11 mouse cellular contexts compared by ENCODE assay signal in genomic region chr9:121666957-121667630, GRCm38 (mm10). TPM values are rescaled to one million over a fixed set of nuclear protein-coding genes. Genes with fewer than 3 reads are reported as not detected.
DNase-seq lines count a peak whose midpoint lies in the region; ATAC-seq lines count a peak whose summit lies in the region.
"Had no signal": no experiment of that assay in that cellular context is flagged by ENCODE, and none has a peak within 500 bp of the region (broad histone marks: within the 10 kb centered on the region; RNA-seq: fewer than 3 reads in every experiment).

No protein-coding gene starts in this region.

- no peak for ATAC-seq in forebrain, embryonic 11.5 days (replicated peaks; ENCODE audit: low FRiP score)
- ATAC-seq in midbrain, embryonic 12.5 days (ENCODE audit: low FRiP score, low read depth), result no peak
- ATAC-seq in midbrain, embryonic 15.5 days (replicated peaks), result no peak
- ATAC-seq in hindbrain, embryonic 15.5 days (ENCODE audit: low FRiP score, low read depth), result 0 out of 2 replicates have a peak, but pooled peaks have one; percentile 21

- H3K27me3 ChIP-seq in forebrain, embryonic 10.5 days (ENCODE audit: poor library complexity, severe bottlenecking), result peaks cover 58% of the 10 kb centered on the region
- H3K27me3 ChIP-seq in forebrain, embryonic 11.5 days (ENCODE audit: control insufficient read depth, insufficient read depth, low read length), result peaks cover 2% of the 10 kb centered on the region
- H3K27me3 ChIP-seq in midbrain, embryonic 12.5 days, result peaks cover 38% of the 10 kb centered on the region
- 0 out of 2 replicates have a peak, but pooled peaks cover 6% of the 10 kb centered on the region for H3K27me3 ChIP-seq in midbrain, embryonic 15.5 days (replicated peaks)
- no peaks in the 10 kb centered on the region for H3K27me3 ChIP-seq in hindbrain, embryonic 15.5 days

- H3K4me2 ChIP-seq in forebrain, embryonic 11.5 days (ENCODE audit: low read depth, low read length, severe bottlenecking), result no peak overlapping the region
- no peak overlapping the region for H3K4me2 ChIP-seq in midbrain, embryonic 12.5 days (replicated peaks)
- no peak overlapping the region for H3K4me2 ChIP-seq in midbrain, embryonic 15.5 days
- H3K4me2 ChIP-seq in hindbrain, embryonic 15.5 days, result no peak overlapping the region
- H3K4me2 ChIP-seq: heart, embryonic 13.5 days; liver, embryonic 13.5 days had no signal

- 77% methylated on average over 16 of the region's 16 CpGs for WGBS in forebrain, embryonic 10.5 days
- 76% methylated on average over 16 of the region's 16 CpGs for WGBS in forebrain, embryonic 11.5 days
- 75% methylated on average over 16 of the region's 16 CpGs for WGBS in midbrain, embryonic 12.5 days
- 63% methylated on average over 16 of the region's 16 CpGs for WGBS in midbrain, embryonic 15.5 days
- 53% methylated on average over 16 of the region's 16 CpGs for WGBS in hindbrain, embryonic 15.5 days

- no peak overlapping the region for H3K9ac ChIP-seq in forebrain, embryonic 11.5 days (ENCODE audit: low read length)
- H3K9ac ChIP-seq in midbrain, embryonic 12.5 days (replicated peaks), result no peak overlapping the region; the same call in 1 of the 2 replicates
- no peak overlapping the region for H3K9ac ChIP-seq in midbrain, embryonic 15.5 days
- no peak overlapping the region for H3K9ac ChIP-seq in hindbrain, embryonic 15.5 days
- H3K9ac ChIP-seq: heart, embryonic 13.5 days; liver, embryonic 13.5 days had no signal

- no peak overlapping the region for H3K4me3 ChIP-seq in forebrain, embryonic 10.5 days
- H3K4me3 ChIP-seq in forebrain, embryonic 11.5 days (ENCODE audit: low read depth, low read length), result no peak overlapping the region
- no peak overlapping the region for H3K4me3 ChIP-seq in midbrain, embryonic 12.5 days
- H3K4me3 ChIP-seq in midbrain, embryonic 15.5 days, result no peak overlapping the region
- no peak overlapping the region for H3K4me3 ChIP-seq in hindbrain, embryonic 15.5 days
- H3K4me3 ChIP-seq: heart, embryonic 13.5 days; liver, embryonic 13.5 days had no signal

- no peak for DNase-seq in forebrain, embryonic 10.5 days (ENCODE audit: extremely low spot score, low spot score)
- DNase-seq in forebrain, embryonic 11.5 days (ENCODE audit: low spot score), result no peak
- peak; percentile 71 for DNase-seq in right cerebral cortex, postnatal 25 days
- no peak for DNase-seq in ovary, postnatal 10 days (ENCODE audit: low spot score)
- no peak for DNase-seq in urinary bladder, adult 2 months (ENCODE audit: low spot score)
- DNase-seq: liver, embryonic 13.5 days had no signal

- peaks cover 28% of the 10 kb centered on the region for H3K4me1 ChIP-seq in forebrain, embryonic 10.5 days
- H3K4me1 ChIP-seq in forebrain, embryonic 11.5 days (replicated peaks; ENCODE audit: control insufficient read depth, insufficient read depth, low read length), result no peaks in the 10 kb centered on the region
- H3K4me1 ChIP-seq in midbrain, embryonic 12.5 days, result peaks cover 23% of the 10 kb centered on the region
- peaks cover 11% of the 10 kb centered on the region for H3K4me1 ChIP-seq in midbrain, embryonic 15.5 days
- peaks cover 21% of the 10 kb centered on the region for H3K4me1 ChIP-seq in hindbrain, embryonic 15.5 days (replicated peaks)

- no peaks in the 10 kb centered on the region for H3K9me3 ChIP-seq in forebrain, embryonic 10.5 days
- no peaks in the 10 kb centered on the region for H3K9me3 ChIP-seq in forebrain, embryonic 11.5 days (ENCODE audit: control insufficient read depth, low read length)
- no peaks in the 10 kb centered on the region for H3K9me3 ChIP-seq in midbrain, embryonic 12.5 days
- no peaks in the 10 kb centered on the region for H3K9me3 ChIP-seq in midbrain, embryonic 15.5 days
- no peaks in the 10 kb centered on the region for H3K9me3 ChIP-seq in hindbrain, embryonic 15.5 days
- H3K9me3 ChIP-seq: heart, embryonic 13.5 days; liver, embryonic 13.5 days had no signal

- no peaks in the 10 kb centered on the region for H3K36me3 ChIP-seq in forebrain, embryonic 10.5 days (replicated peaks)
- no peaks in the 10 kb centered on the region for H3K36me3 ChIP-seq in forebrain, embryonic 11.5 days (ENCODE audit: control insufficient read depth, insufficient read depth, low read length)
- H3K36me3 ChIP-seq in midbrain, embryonic 12.5 days, result no peaks in the 10 kb centered on the region
- H3K36me3 ChIP-seq in midbrain, embryonic 15.5 days (replicated peaks), result no peaks in the 10 kb centered on the region
- H3K36me3 ChIP-seq in hindbrain, embryonic 15.5 days, result no peaks in the 10 kb centered on the region
- H3K36me3 ChIP-seq: heart, embryonic 13.5 days; liver, embryonic 13.5 days had no signal

- peak overlapping the region; percentile 15; the same call in 1 of the 2 replicates for H3K27ac ChIP-seq in forebrain, embryonic 10.5 days
- no peak overlapping the region for H3K27ac ChIP-seq in forebrain, embryonic 11.5 days (ENCODE audit: low read depth, low read length)
- H3K27ac ChIP-seq in midbrain, embryonic 12.5 days (replicated peaks), result 0 out of 2 replicates have a peak overlapping the region, but pooled peaks have one; percentile 6
- H3K27ac ChIP-seq in midbrain, embryonic 15.5 days, result no peak overlapping the region; the same call in 1 of the 2 replicates
- 0 out of 2 replicates have a peak overlapping the region, but pooled peaks have one; percentile 14 for H3K27ac ChIP-seq in hindbrain, embryonic 15.5 days (replicated peaks)
- H3K27ac ChIP-seq: heart, embryonic 13.5 days; liver, embryonic 13.5 days had no signal

RNA-seq across cellular contexts. Expression of gene Vipr1, which starts 24.6 kb away (rescaled TPM):
- polyA plus RNA-seq in forebrain, embryonic 10.5 days (2016; fragmentation: Nextera tagmentation; extraction: Ambion mirVana), result 0.27 and 0.33 TPM in 2 replicates
- polyA plus RNA-seq in forebrain, embryonic 11.5 days (2014; fragmentation: Nextera tagmentation; extraction: Ambion mirVana), result 0.59 and 0.76 TPM in 2 replicates
- polyA plus RNA-seq in midbrain, embryonic 12.5 days (2016; fragmentation: Nextera tagmentation; extraction: Ambion mirVana), result 0.18 and 0.26 TPM in 2 replicates
- polyA plus RNA-seq in midbrain, embryonic 15.5 days (2015; fragmentation: Nextera tagmentation; extraction: Ambion mirVana), result 0.14 and 0.15 TPM in 2 replicates
- polyA plus RNA-seq in hindbrain, embryonic 15.5 days (2015; fragmentation: Nextera tagmentation; extraction: Ambion mirVana), result 0.30 and 0.43 TPM in 2 replicates
- 2.6 and 3.0 TPM in 2 replicates for polyA plus RNA-seq in urinary bladder, adult 2 months (2012; rRNA removed)
- polyA plus RNA-seq: kidney, embryonic 14.5 days had no signal

RNA-seq across cellular contexts. Expression of gene Lyzl4, which starts 25.2 kb away (rescaled TPM):
- polyA plus RNA-seq in forebrain, embryonic 10.5 days (2016; fragmentation: Nextera tagmentation; extraction: Ambion mirVana), result not detected in 2 replicates
- polyA plus RNA-seq in forebrain, embryonic 11.5 days (2014; fragmentation: Nextera tagmentation; extraction: Ambion mirVana), result not detected in 2 replicates
- not detected in 2 replicates for polyA plus RNA-seq in midbrain, embryonic 12.5 days (2016; fragmentation: Nextera tagmentation; extraction: Ambion mirVana)
- 0.18 and 0.27 TPM in 2 replicates for polyA plus RNA-seq in midbrain, embryonic 15.5 days (2015; fragmentation: Nextera tagmentation; extraction: Ambion mirVana)
- 0.26 TPM in 1 of 2 replicates, not detected in the other for polyA plus RNA-seq in hindbrain, embryonic 15.5 days (2015; fragmentation: Nextera tagmentation; extraction: Ambion mirVana)
- 0.63 and 0.73 TPM in 2 replicates for polyA plus RNA-seq in urinary bladder, adult 2 months (2012; rRNA removed)
- polyA plus RNA-seq: heart, embryonic 13.5 days had no signal

RNA-seq across cellular contexts. Expression of gene Sec22c, which starts 38.2 kb away (rescaled TPM):
- polyA plus RNA-seq in forebrain, embryonic 10.5 days (2016; fragmentation: Nextera tagmentation; extraction: Ambion mirVana), result 15.3 and 18.6 TPM in 2 replicates
- polyA plus RNA-seq in forebrain, embryonic 11.5 days (2014; fragmentation: Nextera tagmentation; extraction: Ambion mirVana), result 17.5 and 19.6 TPM in 2 replicates
- polyA plus RNA-seq in midbrain, embryonic 12.5 days (2016; fragmentation: Nextera tagmentation; extraction: Ambion mirVana), result 25.9 and 29.5 TPM in 2 replicates
- polyA plus RNA-seq in midbrain, embryonic 15.5 days (2015; fragmentation: Nextera tagmentation; extraction: Ambion mirVana), result 36.9 and 39.4 TPM in 2 replicates
- polyA plus RNA-seq in hindbrain, embryonic 15.5 days (2015; fragmentation: Nextera tagmentation; extraction: Ambion mirVana), result 30.3 and 32.8 TPM in 2 replicates
- 4.3 and 5.0 TPM in 2 replicates for polyA plus RNA-seq in urinary bladder, adult 2 months (2012; rRNA removed)

RNA-seq across cellular contexts. Expression of gene Ss18l2, which starts 43.0 kb away (rescaled TPM):
- 85.3 and 87.5 TPM in 2 replicates for polyA plus RNA-seq in forebrain, embryonic 10.5 days (2016; fragmentation: Nextera tagmentation; extraction: Ambion mirVana)
- 90.3 and 94.3 TPM in 2 replicates for polyA plus RNA-seq in forebrain, embryonic 11.5 days (2014; fragmentation: Nextera tagmentation; extraction: Ambion mirVana)
- polyA plus RNA-seq in midbrain, embryonic 12.5 days (2016; fragmentation: Nextera tagmentation; extraction: Ambion mirVana), result 107 TPM in 2 replicates
- 139 and 149 TPM in 2 replicates for polyA plus RNA-seq in midbrain, embryonic 15.5 days (2015; fragmentation: Nextera tagmentation; extraction: Ambion mirVana)
- polyA plus RNA-seq in hindbrain, embryonic 15.5 days (2015; fragmentation: Nextera tagmentation; extraction: Ambion mirVana), result 168 and 174 TPM in 2 replicates
- 44.2 and 46.8 TPM in 2 replicates for polyA plus RNA-seq in urinary bladder, adult 2 months (2012; rRNA removed)

RNA-seq across cellular contexts. Expression of gene Nktr, which starts 51.9 kb away (rescaled TPM):
- 52.9 and 60.5 TPM in 2 replicates for polyA plus RNA-seq in forebrain, embryonic 10.5 days (2016; fragmentation: Nextera tagmentation; extraction: Ambion mirVana)
- 61.6 and 67.5 TPM in 2 replicates for polyA plus RNA-seq in forebrain, embryonic 11.5 days (2014; fragmentation: Nextera tagmentation; extraction: Ambion mirVana)
- polyA plus RNA-seq in midbrain, embryonic 12.5 days (2016; fragmentation: Nextera tagmentation; extraction: Ambion mirVana), result 73.6 and 75.3 TPM in 2 replicates
- 51.0 and 52.1 TPM in 2 replicates for polyA plus RNA-seq in midbrain, embryonic 15.5 days (2015; fragmentation: Nextera tagmentation; extraction: Ambion mirVana)
- 45.0 and 53.8 TPM in 2 replicates for polyA plus RNA-seq in hindbrain, embryonic 15.5 days (2015; fragmentation: Nextera tagmentation; extraction: Ambion mirVana)
- 89.1 and 120 TPM in 2 replicates for polyA plus RNA-seq in urinary bladder, adult 2 months (2012; rRNA removed)

Comparison
In these comparisons a context has a peak if more than half of its experiments do, and no peak if none do; other contexts are left out.
1. H3K27ac ChIP-seq: peak in forebrain, embryonic 10.5 days (single experiment), midbrain, embryonic 12.5 days (single experiment) and hindbrain, embryonic 15.5 days (single experiment); none in forebrain, embryonic 11.5 days (single experiment) and midbrain, embryonic 15.5 days (single experiment).